Mouse (Mus musculus) left cerebral cortex, postnatal 25 days (tissue): ENCODE data around the gene Abcg3. TPM values are rescaled to one million over a fixed set of nuclear protein-coding genes. Genes with fewer than 3 reads are reported as not detected.
"Not testable (repeated sequence)": the region's sequence is repeated elsewhere in the genome, so short reads cannot be mapped to it uniquely, and the experiment has no call there.

Source experiments
- DNase-seq, 2 experiments: peaks; one replicate each; pipeline ENCODE4 v3.0.0; 2022; ENCODE audit warnings: low spot score in 2 of 2, mixed read lengths in 1 of 2
- intact Hi-C: fragments of 180-260 bp; cut with DNase I; formaldehyde crosslinking; loops from one replicate; pipeline ENCODE4 v1.15.1; 2025
- total RNA-seq, 2 experiments: library from RNA; stranded (reverse); gene quantifications; 2 replicates each; pipeline ENCODE4 v1.2.3; 2021

Gene Abcg3
- under 1 TPM in 1 of 2 experiments, not detected in 1; 0.11 TPM for total RNA-seq

- no peak for DNase-seq
- intact Hi-C loops, result no loop called here
Measured at GRCm38 (mm10) chr5:104982535-104982934, at the start of gene Abcg3. Abcg3 (minus strand) TSS chr5:104982718.

- intact Hi-C loops, result no loop called here
- no peak for DNase-seq
Measured at GRCm38 (mm10) chr5:105012551-105012950, 30.0 kb upstream of the Abcg3 start.

- DNase-seq, result no peak
- intact Hi-C loops, result no loop called here
Measured at GRCm38 (mm10) chr5:105011570-105011969, 29.1 kb upstream of the Abcg3 start.

- intact Hi-C loops, result no loop called here
Measured at GRCm38 (mm10) chr5:105010376-105010775, 27.9 kb upstream of the Abcg3 start.

GRCm38 (mm10) chr5:104989411-104989810 lies 6.9 kb upstream of the Abcg3 start:
- no peak for DNase-seq
- intact Hi-C loops, result loop anchor here (5.0 kb wide), 1 partner anchor 168 kb away; no protein-coding TSS in a partner anchor

More at GRCm38 (mm10) chr5:105010376-105010775, 27.9 kb upstream of the Abcg3 start:
- DNase-seq, result no peak

- intact Hi-C loops, result loop anchor here (2.0 to 5.0 kb wide), 2 partner anchors 169 to 335 kb away; no protein-coding TSS in a partner anchor
- no peak for DNase-seq
Measured at GRCm38 (mm10) chr5:104988000-104988399, 5.5 kb upstream of the Abcg3 start.

- intact Hi-C loops, result loop anchor here (2.0 to 5.0 kb wide), 2 partner anchors 171 to 336 kb away; no protein-coding TSS in a partner anchor
Measured at GRCm38 (mm10) chr5:104986706-104987105, 4.2 kb upstream of the Abcg3 start.

GRCm38 (mm10) chr5:104979040-104979513 lies 3.4 kb downstream of the Abcg3 start:
- peak in 1 of 2 experiments; percentile 1 for DNase-seq
- intact Hi-C loops, result no loop called here

More at GRCm38 (mm10) chr5:104986706-104987105, 4.2 kb upstream of the Abcg3 start:
- peak; percentile 17 to 40 for DNase-seq

GRCm38 (mm10) chr5:104958141-104958793 lies 24.3 kb downstream of the Abcg3 start:
- intact Hi-C loops, result no loop called here
- no peak for DNase-seq

- intact Hi-C loops, result no loop called here
Measured at GRCm38 (mm10) chr5:104955208-104955607, 27.3 kb downstream of the Abcg3 start.

GRCm38 (mm10) chr5:104946951-104947350 lies 35.6 kb downstream of the Abcg3 start:
- intact Hi-C loops, result no loop called here
- DNase-seq, result no peak

More at GRCm38 (mm10) chr5:104955208-104955607, 27.3 kb downstream of the Abcg3 start:
- DNase-seq, result peak in 1 of 2 experiments; percentile 11

- intact Hi-C loops, result no loop called here
- DNase-seq, result no peak
Measured at GRCm38 (mm10) chr5:104934148-104934547, 48.4 kb downstream of the Abcg3 start.

- intact Hi-C loops, result not testable (repeated sequence)
Measured at GRCm38 (mm10) chr5:104906556-104906955, 76.0 kb downstream of the Abcg3 start.

More at GRCm38 (mm10) chr5:104906556-104906955, 76.0 kb downstream of the Abcg3 start:
- DNase-seq, result not testable (repeated sequence)

Other genes starting within 250 kb of the Abcg3 start
- gene Zfp951, start 122.6 kb downstream of the Abcg3 start, total RNA-seq, result 1 to 10 TPM; 5.2 to 5.5 TPM
- gene Gbp9, start 156.8 kb upstream of the Abcg3 start, total RNA-seq, result 1 to 10 TPM; 1.9 to 2.6 TPM
- not detected for gene Gbp8, start 156.8 kb upstream of the Abcg3 start, total RNA-seq
- 1 to 10 TPM in 1 of 2 experiments, under 1 TPM in 1; 0.89 to 1.4 TPM for gene Gbp4, start 156.9 kb upstream of the Abcg3 start, total RNA-seq